Mouse (Mus musculus) liver, embryonic 14.5 days (tissue): ENCODE results near the gene Cds2.

Experiments
- CTCF ChIP-seq: IDR thresholded peaks from 2 replicates; pipeline ENCODE4 v1.5.1; 2016; ENCODE audit warnings: antibody characterized with exemption, low read depth, control low read depth
- EP300 ChIP-seq: IDR thresholded peaks from 2 replicates; pipeline ENCODE4 v1.6.1; 2016; ENCODE audit warnings: antibody characterized with exemption, low read depth

DNA sequence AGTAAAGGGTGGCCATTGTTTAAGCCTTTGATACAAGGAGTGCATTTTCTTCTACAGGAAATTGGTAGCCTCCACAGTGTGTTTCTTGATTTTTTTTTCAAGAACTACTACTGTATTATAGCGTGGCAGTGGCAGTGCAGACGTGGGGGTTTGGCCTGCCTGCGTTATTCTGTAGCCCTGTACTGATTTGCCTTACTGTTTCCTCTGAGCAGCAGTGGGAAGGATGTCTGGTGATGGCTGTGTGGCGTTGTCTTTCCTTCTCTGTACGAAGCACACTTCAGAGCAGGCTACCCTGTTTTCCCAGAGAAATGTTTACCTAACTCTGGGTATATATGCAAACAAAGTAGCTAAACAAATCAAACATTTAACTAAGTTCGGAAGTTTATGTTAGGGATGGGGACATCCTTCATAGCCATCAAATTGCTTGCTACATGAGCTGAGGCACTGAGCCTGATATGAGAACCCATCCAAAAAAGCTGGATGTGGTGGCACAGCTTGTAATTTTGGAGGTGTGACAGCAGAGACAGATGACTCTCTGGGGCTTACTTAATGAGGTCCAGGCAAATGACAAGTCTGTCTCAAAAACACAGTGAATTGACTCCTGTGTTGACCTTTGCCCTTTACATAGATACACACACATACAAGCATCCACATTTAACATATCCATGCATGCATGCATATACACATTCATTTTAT lies 9.9 kb downstream of the Cds2 start:
- TF ChIP-seq CTCF = no peak
- no peak for TF ChIP-seq EP300
